Mouse (Mus musculus) induced T-regulatory cell, adult 2 months (primary cell): ENCODE measurements around the gene Spin2c.

Experiments used
- DNase-seq: peaks from one replicate; pipeline ENCODE4 v3.0.0-alpha.2; 2012; ENCODE audit warnings: low read depth

Spin2c gene

DNA sequence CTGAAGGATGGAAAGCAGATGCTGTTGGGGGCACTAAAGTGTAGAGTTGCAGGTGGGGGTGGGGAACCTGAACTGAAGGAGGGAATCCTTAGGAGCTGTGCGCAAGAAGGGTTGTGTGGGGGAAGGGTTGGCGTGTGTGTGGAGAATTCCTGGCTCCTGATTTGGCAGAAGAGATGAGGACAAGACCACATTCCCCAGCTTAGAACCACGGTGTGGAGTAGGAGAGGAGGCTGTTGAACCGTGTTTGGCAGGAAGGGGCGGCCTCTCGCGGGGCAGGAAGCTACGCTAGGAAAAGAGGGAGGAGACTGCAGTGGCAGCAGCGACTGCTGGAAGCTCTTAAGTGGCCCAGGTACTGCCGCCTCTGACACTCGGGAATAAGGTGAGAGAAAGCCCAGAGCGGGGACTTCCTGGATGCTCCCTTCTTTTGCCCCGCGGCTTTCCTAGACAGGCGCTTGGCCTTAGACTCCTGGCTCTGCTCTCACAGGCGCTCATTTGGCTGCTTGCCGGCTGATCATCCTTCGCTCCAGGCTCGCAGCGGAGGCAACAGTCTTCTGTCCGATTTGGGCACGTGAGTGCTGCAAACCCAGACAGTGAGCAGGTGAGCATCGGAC, at the start of gene Spin2c:
Gene Spin2c (plus strand): TSS at position 275 of the 611 bp plus-strand sequence.
- peak; percentile 53 for DNase-seq

DNA sequence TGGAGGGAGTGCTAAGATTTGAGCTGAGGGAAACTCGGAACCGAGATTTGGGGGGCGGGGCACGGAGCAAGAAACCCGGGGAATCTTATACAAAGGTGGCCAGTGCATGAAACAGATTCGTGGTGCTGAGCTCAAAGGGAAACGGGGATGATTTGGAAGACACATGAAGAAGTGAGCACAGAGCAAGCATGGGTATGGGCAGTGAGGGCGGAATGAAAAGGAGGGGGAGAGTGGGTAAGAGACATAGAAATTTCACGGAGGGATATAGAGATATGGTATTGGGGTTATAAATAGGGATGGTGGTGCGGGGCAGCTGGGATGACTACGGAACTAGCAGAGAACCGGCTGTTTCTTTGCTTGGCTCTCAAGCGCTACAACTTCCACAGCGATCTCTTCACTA, 581 bp downstream of the Spin2c start:
- DNase-seq, result no peak
